Mouse (Mus musculus) liver, embryonic 14.5 days (tissue): ENCODE results near the gene Aaas.

Experiments used
- CTCF ChIP-seq: IDR thresholded peaks from 2 replicates; pipeline ENCODE4 v1.5.1; 2016; ENCODE audit warnings: antibody characterized with exemption, low read depth, control low read depth
- EP300 ChIP-seq: IDR thresholded peaks from 2 replicates; pipeline ENCODE4 v1.6.1; 2016; ENCODE audit warnings: antibody characterized with exemption, low read depth

DNA sequence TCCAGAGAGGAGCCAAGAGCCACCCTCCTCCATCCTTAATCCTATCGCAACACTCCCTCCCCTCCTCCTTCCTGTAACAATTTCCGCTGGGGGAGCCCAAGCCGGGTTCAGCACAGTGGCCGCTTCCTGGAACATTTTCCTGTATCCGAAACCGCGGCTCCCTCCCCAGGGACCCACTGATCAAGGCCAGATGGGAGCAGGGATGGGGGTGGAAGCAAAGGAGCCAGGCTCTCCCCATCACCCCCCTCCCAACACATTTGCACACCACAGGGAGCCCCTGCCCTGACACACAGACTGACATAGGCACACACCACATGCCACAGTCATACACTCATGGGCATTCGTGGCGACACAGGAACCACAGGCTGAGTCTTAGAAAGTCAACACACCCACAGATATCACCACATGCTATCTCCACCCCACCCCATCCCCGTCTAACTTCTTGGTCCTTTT lies 27.3 kb upstream of the Aaas start:
- TF ChIP-seq CTCF (no peak), EP300 (no peak)
